Comparison of ENCODE assay signal across 9 mouse cellular contexts in the genomic region with DNA sequence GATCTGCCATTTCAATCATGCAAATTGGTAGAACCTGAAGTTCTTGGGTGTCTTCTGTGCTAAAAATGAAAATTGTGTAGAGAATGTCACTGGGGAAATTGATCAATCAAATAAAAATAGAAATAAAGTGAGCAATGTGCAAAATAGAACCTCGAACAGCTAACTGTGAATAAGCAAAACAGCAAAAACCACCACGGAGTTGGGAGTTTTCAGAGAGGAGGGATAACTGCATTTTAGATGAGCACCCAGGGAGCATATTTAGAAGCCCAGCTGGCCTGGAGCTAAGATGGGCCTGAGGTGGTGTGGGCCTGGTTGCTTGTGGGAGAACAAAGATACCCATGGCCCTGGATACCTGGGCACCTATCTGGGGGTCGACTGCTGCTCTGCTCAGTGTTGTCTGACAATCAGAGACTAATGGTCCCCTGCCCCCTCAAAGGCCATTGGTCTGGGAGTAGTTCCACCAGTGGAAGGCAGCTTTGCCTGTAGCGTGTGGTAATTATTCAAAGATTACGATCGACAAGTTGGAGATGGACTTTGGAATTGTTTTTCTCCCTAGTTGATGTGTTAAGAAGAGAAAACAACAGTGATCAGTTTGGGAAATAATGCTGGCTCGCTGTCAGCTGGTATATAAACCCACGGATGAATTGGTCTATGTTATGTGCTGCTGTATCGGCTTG. TPM values are rescaled to one million over a fixed set of nuclear protein-coding genes. Genes with fewer than 3 reads are reported as not detected.
A peak's percentile ranks its signal among the peaks of the same experiment; 100 is the strongest.
DNase-seq lines count a peak whose midpoint lies in the region; ATAC-seq and TF ChIP-seq lines count a peak whose summit lies in the region.
"Had no signal": no experiment of that assay in that cellular context is flagged by ENCODE, and none has a peak within 500 bp of the region (broad histone marks: within the 10 kb centered on the region; RNA-seq: fewer than 3 reads in every experiment).

No protein-coding gene starts in this region.

- H3K36me3 ChIP-seq in forebrain, embryonic 16.5 days (ENCODE audit: control insufficient read depth, insufficient read depth): no peaks in the 10 kb centered on the region
- H3K36me3 ChIP-seq in midbrain, postnatal 0 days (ENCODE audit: insufficient read depth, low read length): no peaks in the 10 kb centered on the region

- peaks cover 29% of the 10 kb centered on the region for H3K4me1 ChIP-seq in forebrain, embryonic 16.5 days (replicated peaks; ENCODE audit: control insufficient read depth, insufficient read depth, low read length)
- peaks cover 11% of the 10 kb centered on the region; the same call in 1 of the 2 replicates for H3K4me1 ChIP-seq in midbrain, postnatal 0 days (ENCODE audit: insufficient read depth, low read length)

- TF ChIP-seq CTCF in layer of hippocampus, adult 2 months (conservative IDR thresholded peaks at IDR 0.05): no peak
- TF ChIP-seq CTCF in midbrain, postnatal 0 days (IDR thresholded peaks at IDR 0.05): no peak

- no peak for DNase-seq in frontal cortex, postnatal 14 days (ENCODE audit: low spot score in 2 of 2)
- DNase-seq in layer of hippocampus, adult 2 months (ENCODE audit: low spot score in 2 of 2): no peak
- no peak for DNase-seq in layer of hippocampus, adult 11-12 months (ENCODE audit: low spot score)
- no peak for DNase-seq in midbrain, postnatal 0 days (ENCODE audit: low spot score)
- no peak for DNase-seq in gastrocnemius, postnatal 4 days (ENCODE audit: low spot score in 2 of 2)
- DNase-seq in embryo, embryonic 10 days (ENCODE audit: low spot score): no peak
- DNase-seq: thymus, postnatal 25 days had no signal

- H3K9ac ChIP-seq in forebrain, embryonic 16.5 days (replicated peaks; ENCODE audit: low read depth, low read length): no peak overlapping the region
- no peak overlapping the region for H3K9ac ChIP-seq in midbrain, postnatal 0 days (replicated peaks; ENCODE audit: low read length, poor library complexity, severe bottlenecking)

- WGBS in forebrain, embryonic 16.5 days: 48% methylated on average over 9 of the region's 9 CpGs
- 51% methylated on average over 9 of the region's 9 CpGs for WGBS in midbrain, postnatal 0 days

- no peaks in the 10 kb centered on the region for H3K9me3 ChIP-seq in forebrain, embryonic 16.5 days (ENCODE audit: control insufficient read depth, low read length)
- no peaks in the 10 kb centered on the region for H3K9me3 ChIP-seq in midbrain, postnatal 0 days (ENCODE audit: low read length)

- no peaks in the 10 kb centered on the region for H3K27me3 ChIP-seq in forebrain, embryonic 16.5 days (replicated peaks; ENCODE audit: control insufficient read depth, insufficient read depth, low read length)
- H3K27me3 ChIP-seq in midbrain, postnatal 0 days (ENCODE audit: insufficient read depth, low read length): no peaks in the 10 kb centered on the region

- peak overlapping the region; percentile 87 for H3K27ac ChIP-seq in layer of hippocampus, adult 2 months
- peak overlapping the region; percentile 68 for H3K27ac ChIP-seq in forebrain, embryonic 16.5 days (ENCODE audit: low read length)
- 0 out of 2 replicates have a peak overlapping the region, but pooled peaks have one; percentile 0 for H3K27ac ChIP-seq in midbrain, postnatal 0 days (ENCODE audit: low read depth, low read length)

- peak overlapping the region; percentile 23; the same call in 1 of the 2 replicates for H3K4me3 ChIP-seq in layer of hippocampus, adult 2 months
- H3K4me3 ChIP-seq in forebrain, embryonic 16.5 days (replicated peaks; ENCODE audit: low read length): no peak overlapping the region
- no peak overlapping the region for H3K4me3 ChIP-seq in midbrain, postnatal 0 days (ENCODE audit: low read depth, low read length)

- peak overlapping the region; percentile 36; the same call in 1 of the 2 replicates for H3K4me2 ChIP-seq in forebrain, embryonic 16.5 days (ENCODE audit: low read length)
- 0 out of 2 replicates have a peak overlapping the region, but pooled peaks have one; percentile 0 for H3K4me2 ChIP-seq in midbrain, postnatal 0 days (ENCODE audit: low read depth, low read length, poor library complexity, severe bottlenecking)

- peak; percentile 64; the same call in 1 of the 2 replicates for ATAC-seq in frontal cortex, adult (ENCODE audit: low TSS enrichment)
- ATAC-seq in forebrain, embryonic 16.5 days: no peak
- no peak for ATAC-seq in midbrain, postnatal 0 days (ENCODE audit: low FRiP score)

RNA-seq across cellular contexts. Expression of a gene that starts 38.0 kb away (rescaled TPM):
- 10 to 100 TPM; 21.8 to 24.7 TPM for total RNA-seq in layer of hippocampus, adult 2 months (2021)
- 1.1 and 1.3 TPM in 2 replicates for polyA plus RNA-seq in forebrain, embryonic 16.5 days (2015; fragmentation: Nextera tagmentation; extraction: Ambion mirVana)
- 19.4 and 19.9 TPM in 2 replicates for total RNA-seq in midbrain, postnatal 0 days (2014; rRNA removed)
- polyA plus RNA-seq in midbrain, postnatal 0 days (2015; fragmentation: Nextera tagmentation; extraction: Ambion mirVana): 2.8 TPM in 2 replicates
- total RNA-seq in gastrocnemius, postnatal 4 days (2021): 1 to 10 TPM; 4.7 to 5.1 TPM

Comparison
In these comparisons a context has a peak if more than half of its experiments do, and no peak if none do; other contexts are left out.
1. H3K27ac ChIP-seq: peak in every context shown above with its lines; median percentile 87 in layer of hippocampus, adult 2 months; 68 in forebrain, embryonic 16.5 days; 0 in midbrain, postnatal 0 days.